Mouse (Mus musculus) testis, postnatal 10 days (tissue): ENCODE data around the gene Tars.

Experiments used
- DNase-seq: peaks from one replicate; pipeline ENCODE4 v3.0.0; 2021; ENCODE audit warnings: low spot score

Gene Tars

DNA sequence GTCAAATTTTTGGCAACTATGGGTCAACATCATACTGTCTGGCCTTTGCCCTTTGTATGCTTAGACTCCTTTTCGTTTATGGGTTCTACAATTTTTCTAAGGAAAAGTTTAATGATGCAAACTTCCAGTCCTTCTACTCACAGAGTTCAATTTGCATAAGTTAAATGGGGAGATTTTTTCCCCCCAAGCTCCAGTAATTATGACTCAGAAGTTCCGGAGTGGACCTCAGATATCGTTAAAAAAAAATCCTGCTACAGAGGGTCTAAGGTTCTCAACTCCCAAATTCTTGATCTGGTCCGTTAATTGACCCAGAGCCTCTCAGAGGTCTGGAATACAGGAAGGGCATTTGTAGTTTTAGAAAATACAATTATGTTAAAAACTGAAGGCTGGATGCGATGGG, 37.6 kb downstream of the Tars start:
- no peak for DNase-seq

DNA sequence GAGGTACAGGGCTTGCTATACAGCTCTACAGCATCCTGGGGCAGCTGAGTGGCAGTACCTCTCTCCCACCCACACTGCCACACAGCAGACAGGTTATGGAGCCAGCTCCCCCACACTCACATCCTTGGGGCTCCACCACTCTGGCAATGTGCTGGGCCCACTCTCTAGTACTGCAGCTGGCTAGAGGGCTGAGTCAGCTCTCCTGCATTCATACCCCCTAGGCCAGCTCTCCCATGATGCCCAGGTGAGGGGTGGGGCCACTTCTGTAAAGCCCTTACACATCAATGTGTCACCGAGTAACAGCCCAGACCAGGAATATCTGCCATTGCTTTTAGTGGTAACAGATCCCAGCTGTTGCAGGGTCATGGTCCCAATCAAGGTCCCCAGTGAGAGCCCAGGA, 38.6 kb downstream of the Tars start:
- no peak for DNase-seq

DNA sequence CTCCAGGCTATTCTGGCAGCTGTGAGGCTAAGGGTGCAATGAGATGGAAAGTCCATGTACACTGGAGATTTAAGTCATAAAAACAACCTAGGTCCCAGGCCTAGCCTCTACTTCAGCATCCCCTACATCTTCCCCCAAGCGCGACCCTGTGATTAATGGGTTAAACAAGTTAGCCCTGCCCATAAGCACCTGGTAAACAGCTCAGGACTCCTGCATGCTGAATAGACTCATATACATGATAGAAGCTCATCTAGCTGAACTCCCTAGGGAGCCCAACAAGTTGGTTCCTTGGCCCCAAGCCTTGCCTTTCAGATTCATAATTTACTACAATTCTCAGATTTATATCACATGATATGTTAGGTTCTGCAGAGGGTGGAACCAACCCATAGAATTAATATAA, 42.0 kb downstream of the Tars start:
- DNase-seq, result no peak

DNA sequence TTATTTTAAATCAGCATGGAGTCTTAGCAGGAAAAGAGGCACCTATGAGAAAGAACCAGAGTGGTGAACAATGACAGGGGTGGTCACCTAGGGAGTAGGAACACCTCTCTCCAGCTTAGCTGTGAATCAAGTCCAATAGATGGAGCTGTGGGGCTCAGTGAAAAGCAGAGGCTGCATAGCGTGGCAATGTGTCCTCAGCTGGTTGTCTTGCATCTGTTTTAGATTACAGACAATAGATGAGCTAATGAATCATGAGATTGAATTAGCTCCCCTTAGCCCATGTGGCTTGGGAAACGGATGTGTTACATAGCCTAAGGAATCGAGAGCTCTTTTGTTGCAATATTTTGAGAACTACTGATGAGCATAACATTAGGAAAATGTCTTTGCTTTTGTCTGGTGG, 43.6 kb downstream of the Tars start:
- DNase-seq, result no peak

- no peak for DNase-seq
Measured at GRCm38 (mm10) chr15:11339467-11340180, 59.8 kb downstream of the Tars start.
